Mouse (Mus musculus) MEL (cell line): ENCODE measurements at regions not wholly inside any gene's neighbourhood (a gene's known extent, or its start where the extent isn't known, plus 50 kb on each side); places are given as distances from the start of the nearest gene placed in this dataset.

Experiments used
- DNase-seq: peaks from one replicate; pipeline ENCODE4 v3.0.0; 2011; ENCODE audit warnings: low read depth, low spot score
- H3K27ac ChIP-seq: 2 replicates; pipeline ENCODE4 v1.5.1; 2012; ENCODE audit warnings: low read depth, mild to moderate bottlenecking, control low read depth, low read length, moderate library complexity; ENCODE audit not compliant: control insufficient read depth
- H3K27me3 ChIP-seq, 2 experiments: fragments of 150-350 bp in 1 of 2; sonication (generic) in 1 of 2; 2 replicates each; pipeline ENCODE4 v1.6.1; 2012; ENCODE audit warnings: low read length in 2 of 2, mild to moderate bottlenecking in 2 of 2, improper control_type of control experiment in 1 of 2, moderate library complexity in 1 of 2; ENCODE audit not compliant: insufficient read depth in 2 of 2, control insufficient read depth in 1 of 2
- H3K36me3 ChIP-seq, 2 experiments: 2 replicates each; pipeline ENCODE4 v1.6.1; 2012 to 2014; ENCODE audit warnings: low read length in 2 of 2, improper control_type of control experiment in 1 of 2, inconsistent platforms in 1 of 2, mild to moderate bottlenecking in 1 of 2; ENCODE audit not compliant: insufficient read depth in 2 of 2, control insufficient read depth in 1 of 2
- H3K4me1 ChIP-seq, 2 experiments: fragments of 150-350 bp in 1 of 2; sonication (generic) in 1 of 2; 2 replicates each; pipeline ENCODE4 v1.6.1; 2012; ENCODE audit warnings: low read length in 2 of 2, improper control_type of control experiment in 1 of 2, mild to moderate bottlenecking in 1 of 2; ENCODE audit not compliant: insufficient read depth in 2 of 2, control insufficient read depth in 1 of 2
- H3K4me3 ChIP-seq, 2 experiments: fragments of 150-350 bp in 1 of 2; sonication (generic) in 1 of 2; 2 replicates each; pipeline ENCODE4 v1.5.1; 2012; ENCODE audit warnings: low read depth in 2 of 2, low read length in 2 of 2, mild to moderate bottlenecking in 2 of 2, moderate library complexity in 2 of 2, control low read depth in 1 of 2, improper control_type of control experiment in 1 of 2; ENCODE audit not compliant: control insufficient read depth in 1 of 2, insufficient read depth in 1 of 2
- H3K79me2 ChIP-seq: 2 replicates; pipeline ENCODE4 v1.6.1; 2012; ENCODE audit warnings: mild to moderate bottlenecking, low read length, moderate library complexity; ENCODE audit not compliant: control insufficient read depth, poor library complexity, insufficient read depth
- H3K9ac ChIP-seq: 2 replicates; pipeline ENCODE4 v1.6.1; 2012; ENCODE audit warnings: low read depth, mild to moderate bottlenecking, control low read depth, low read length, moderate library complexity; ENCODE audit not compliant: control insufficient read depth, poor library complexity, severe bottlenecking
- H3K9me3 ChIP-seq: fragments of 150-350 bp; sonication (generic); replicated peaks from 2 replicates; pipeline ENCODE4 v1.6.1; 2012; ENCODE audit warnings: mild to moderate bottlenecking, low read length, improper control_type of control experiment, moderate library complexity; ENCODE audit not compliant: insufficient read depth
- CHD1 ChIP-seq: IDR thresholded peaks from 2 replicates; pipeline ENCODE4 v1.6.1; 2012; ENCODE audit warnings: low read depth, mild to moderate bottlenecking, inconsistent platforms, low read length, improper control_type of control experiment
- E2F4 ChIP-seq: IDR thresholded peaks from 2 replicates; pipeline ENCODE4 v1.6.1; 2011; ENCODE audit warnings: low read depth, low read length, improper control_type of control experiment, borderline replicate concordance
- EP300 ChIP-seq, 2 experiments: IDR thresholded peaks; 2 replicates each; pipeline ENCODE4 v1.6.1; 2011; ENCODE audit warnings: improper control_type of control experiment in 2 of 2, low read length in 2 of 2, low read depth in 1 of 2, mild to moderate bottlenecking in 1 of 2
- GABPA ChIP-seq: IDR thresholded peaks from 2 replicates; pipeline ENCODE4 v1.6.1; 2012; ENCODE audit warnings: low read depth, mild to moderate bottlenecking, inconsistent platforms, low read length, improper control_type of control experiment, moderate library complexity
- GATA1 ChIP-seq: IDR thresholded peaks from 2 replicates; pipeline ENCODE4 v1.6.1; 2011; ENCODE audit warnings: low read depth, low read length, improper control_type of control experiment
- HCFC1 ChIP-seq: IDR thresholded peaks from 2 replicates; pipeline ENCODE4 v1.6.1; 2012; ENCODE audit warnings: low read depth, mild to moderate bottlenecking, inconsistent platforms, low read length, improper control_type of control experiment, moderate library complexity
- JUND ChIP-seq: IDR thresholded peaks from 2 replicates; pipeline ENCODE4 v1.6.1; 2011; ENCODE audit warnings: low read depth, mild to moderate bottlenecking, improper control_type of control experiment, low read length
- KAT2A ChIP-seq: conservative IDR thresholded peaks from 2 replicates; pipeline ENCODE4 v1.6.1; 2012; ENCODE audit warnings: low read depth, low read length, improper control_type of control experiment, inconsistent platforms
- MAFK ChIP-seq: IDR thresholded peaks from 2 replicates; pipeline ENCODE4 v1.6.1; 2011; ENCODE audit warnings: low read depth, mild to moderate bottlenecking, low read length, improper control_type of control experiment, borderline replicate concordance
- MEF2A ChIP-seq: IDR thresholded peaks from 2 replicates; pipeline ENCODE4 v1.6.1; 2014; ENCODE audit warnings: low read depth, mild to moderate bottlenecking, inconsistent platforms, low read length, improper control_type of control experiment; ENCODE audit not compliant: poor library complexity, insufficient replicate concordance, severe bottlenecking; ENCODE audit errors: extremely low read depth
- MYB ChIP-seq: IDR thresholded peaks from 2 replicates; pipeline ENCODE4 v1.6.1; 2011; ENCODE audit warnings: mild to moderate bottlenecking, low read depth, low read length, improper control_type of control experiment
- NELFE ChIP-seq: IDR thresholded peaks from 2 replicates; pipeline ENCODE4 v1.6.1; 2011; ENCODE audit warnings: low read depth, low read length, improper control_type of control experiment
- NRF1 ChIP-seq: IDR thresholded peaks from 2 replicates; pipeline ENCODE4 v1.6.1; 2014; ENCODE audit warnings: low read depth, mild to moderate bottlenecking, inconsistent platforms, low read length, improper control_type of control experiment, moderate library complexity; ENCODE audit not compliant: poor library complexity, insufficient read depth, severe bottlenecking
- POLR2A ChIP-seq, 2 experiments: IDR thresholded peaks; 2 replicates each; pipeline ENCODE4 v1.6.1; 2011 to 2012; ENCODE audit warnings: low read length in 2 of 2, mild to moderate bottlenecking in 2 of 2, control low read depth in 1 of 2, improper control_type of control experiment in 1 of 2, low read depth in 1 of 2, moderate library complexity in 1 of 2; ENCODE audit not compliant: control insufficient read depth in 1 of 2, insufficient read depth in 1 of 2, poor library complexity in 1 of 2
- POLR2AphosphoS2 ChIP-seq: IDR thresholded peaks from 2 replicates; pipeline ENCODE4 v1.6.1; 2011; ENCODE audit warnings: low read length, improper control_type of control experiment
- RAD21 ChIP-seq: IDR thresholded peaks from 2 replicates; pipeline ENCODE4 v1.6.1; 2011; ENCODE audit warnings: mild to moderate bottlenecking, low read depth, low read length, improper control_type of control experiment
- RCOR1 ChIP-seq: IDR thresholded peaks from 2 replicates; pipeline ENCODE4 v1.6.1; 2012; ENCODE audit warnings: low read depth, mild to moderate bottlenecking, inconsistent platforms, low read length, improper control_type of control experiment
- SIN3A ChIP-seq: IDR thresholded peaks from 2 replicates; pipeline ENCODE4 v1.6.1; 2012; ENCODE audit warnings: low read length, improper control_type of control experiment, inconsistent platforms
- SMC3 ChIP-seq: IDR thresholded peaks from 2 replicates; pipeline ENCODE4 v1.6.1; 2011; ENCODE audit warnings: low read depth, low read length, improper control_type of control experiment
- TAL1 ChIP-seq: IDR thresholded peaks from 2 replicates; pipeline ENCODE4 v1.6.1; 2012; ENCODE audit warnings: mild to moderate bottlenecking, inconsistent platforms, low read length, moderate library complexity, mixed read lengths
- TBP ChIP-seq: IDR thresholded peaks from 2 replicates; pipeline ENCODE4 v1.8.0; 2011; ENCODE audit warnings: low read depth, low read length, improper control_type of control experiment
- TCF12 ChIP-seq: IDR thresholded peaks from 2 replicates; pipeline ENCODE4 v1.6.1; 2014; ENCODE audit warnings: low read depth, mild to moderate bottlenecking, inconsistent platforms, low read length, improper control_type of control experiment, moderate library complexity
- UBTF ChIP-seq: IDR thresholded peaks from 2 replicates; pipeline ENCODE4 v1.6.1; 2012; ENCODE audit warnings: low read depth, mild to moderate bottlenecking, inconsistent platforms, low read length, improper control_type of control experiment, moderate library complexity, borderline replicate concordance; ENCODE audit not compliant: insufficient read depth
- USF1 ChIP-seq: IDR thresholded peaks from 2 replicates; pipeline ENCODE4 v1.6.1; 2014; ENCODE audit warnings: low read depth, mild to moderate bottlenecking, inconsistent platforms, low read length, improper control_type of control experiment, moderate library complexity
- USF2 ChIP-seq, 2 experiments: IDR thresholded peaks; 2 replicates each; pipeline ENCODE4 v1.6.1; 2011 to 2012; ENCODE audit warnings: improper control_type of control experiment in 2 of 2, low read length in 2 of 2, borderline replicate concordance in 1 of 2, inconsistent platforms in 1 of 2, low read depth in 1 of 2, mild to moderate bottlenecking in 1 of 2; ENCODE audit not compliant: insufficient read depth in 1 of 2
- ZC3H11A ChIP-seq: IDR thresholded peaks from 2 replicates; pipeline ENCODE4 v1.6.1; 2012; ENCODE audit warnings: low read depth, mild to moderate bottlenecking, inconsistent platforms, low read length, improper control_type of control experiment
- ZMIZ1 ChIP-seq: IDR thresholded peaks from 2 replicates; pipeline ENCODE4 v1.6.1; 2012; ENCODE audit warnings: low read depth, mild to moderate bottlenecking, inconsistent platforms, low read length, improper control_type of control experiment, moderate library complexity

- no peak for TF ChIP-seq POLR2A (IDR thresholded peaks at IDR 0.05; ENCODE audit: control insufficient read depth in 1 of 2, insufficient read depth in 1 of 2, low read depth in 1 of 2, low read length in 2 of 2, poor library complexity in 1 of 2)
Observed at GRCm38 (mm10) chr14:70833238-70833637, 233.6 kb upstream of the Fam160b2 start (continued).

DNA sequence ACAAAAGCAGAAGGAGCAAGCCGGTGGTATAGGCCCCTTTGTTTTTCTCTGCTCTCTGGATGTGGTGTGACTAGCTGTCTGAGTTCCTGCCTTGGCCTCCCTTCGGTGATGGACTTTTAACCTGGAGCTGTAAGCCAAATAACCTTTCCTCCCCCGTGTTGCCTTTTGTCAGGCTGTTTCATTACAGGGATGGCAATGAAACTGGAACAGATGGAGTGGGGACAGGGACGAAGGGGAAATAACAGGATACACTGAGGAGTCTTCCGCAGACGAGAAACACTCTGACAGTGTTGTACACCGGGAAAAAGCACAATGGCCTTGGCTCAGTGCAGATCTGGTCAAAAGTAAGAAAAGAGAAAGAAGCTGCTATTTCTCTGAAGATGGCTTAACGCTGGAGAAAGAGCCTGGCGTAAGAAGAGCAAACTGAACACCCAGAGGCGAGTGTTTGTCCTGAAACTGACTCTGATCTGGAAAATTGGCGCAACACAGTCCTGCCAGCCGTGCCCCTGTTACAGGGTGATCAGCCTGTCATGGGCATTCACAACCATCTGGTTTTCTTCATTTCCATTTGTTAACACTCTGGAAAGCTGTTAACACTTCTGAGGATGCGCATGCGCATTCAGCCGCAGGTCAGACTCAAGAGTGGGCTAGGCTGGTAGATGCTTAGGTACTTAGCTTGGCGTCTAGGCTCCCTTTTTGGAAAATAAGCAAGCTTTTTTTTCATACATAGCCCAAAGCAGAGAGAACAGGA is 233.0 kb upstream of the Fam160b2 start:
- Histone ChIP-seq H3K27ac (no peak overlapping the region), H3K4me1 (no peaks in the 10 kb centered on the region), H3K36me3 (no peaks in the 10 kb centered on the region), H3K9me3 (no peaks in the 10 kb centered on the region), H3K27me3 (no peaks in the 10 kb centered on the region; a peak in 1 of 4 replicates), H3K79me2 (no peaks in the 10 kb centered on the region), H3K9ac (no peak overlapping the region), H3K4me3 (no peak overlapping the region)
- DNase-seq: no peak
- no peak for TF ChIP-seq E2F4
- TF ChIP-seq MAFK: no peak
- no peak for TF ChIP-seq EP300 (IDR thresholded peaks at IDR 0.05; ENCODE audit: low read depth in 1 of 2, low read length in 2 of 2)
- no peak for TF ChIP-seq GATA1
- no peak for TF ChIP-seq RAD21
- no peak for TF ChIP-seq TBP
- TF ChIP-seq NRF1: no peak
- TF ChIP-seq SIN3A: no peak
- TF ChIP-seq TCF12: no peak
- TF ChIP-seq SMC3: no peak
- TF ChIP-seq USF1: no peak
- no peak for TF ChIP-seq HCFC1
- no peak for TF ChIP-seq POLR2AphosphoS2
- no peak for TF ChIP-seq ZMIZ1
- no peak for TF ChIP-seq CHD1
- TF ChIP-seq JUND: no peak
- TF ChIP-seq MYB: no peak
- TF ChIP-seq KAT2A: no peak
- no peak for TF ChIP-seq GABPA
- TF ChIP-seq, all 39 proteins: peak for 0

GRCm38 (mm10) chr14:70832042-70832441 is 232.4 kb upstream of the Fam160b2 start:
- no peaks in the 10 kb centered on the region for H3K9me3 ChIP-seq
- H3K9ac ChIP-seq: no peak overlapping the region
- H3K79me2 ChIP-seq: no peaks in the 10 kb centered on the region
- H3K36me3 ChIP-seq: no peaks in the 10 kb centered on the region
- H3K4me3 ChIP-seq: no peak overlapping the region
- H3K27ac ChIP-seq: no peak overlapping the region
- H3K27me3 ChIP-seq: no peaks in the 10 kb centered on the region; a peak in 1 of 4 replicates
- H3K4me1 ChIP-seq: no peaks in the 10 kb centered on the region
- DNase-seq: peak; percentile 13
- TF ChIP-seq NELFE (no peak), ZC3H11A (peak; percentile 22), RCOR1 (no peak), KAT2A (no peak), GABPA (no peak), POLR2A (IDR thresholded peaks at IDR 0.05; ENCODE audit: control insufficient read depth in 1 of 2, insufficient read depth in 1 of 2, low read depth in 1 of 2, low read length in 2 of 2, poor library complexity in 1 of 2) (no peak), CHD1 (no peak), RAD21 (peak; percentile 54), MAFK (no peak), UBTF (no peak), HCFC1 (no peak), MEF2A (no peak), EP300 (IDR thresholded peaks at IDR 0.05; ENCODE audit: low read depth in 1 of 2, low read length in 2 of 2) (no peak), SIN3A (no peak), TAL1 (no peak), USF2 (IDR thresholded peaks at IDR 0.05; ENCODE audit: borderline replicate concordance in 1 of 2, insufficient read depth in 1 of 2, low read depth in 1 of 2, low read length in 2 of 2) (no peak), GATA1 (no peak), USF1 (no peak)
